Mouse (Mus musculus): ENCODE data around the gene Rac1.
"Not testable (repeated sequence)": the region's sequence is repeated elsewhere in the genome, so short reads cannot be mapped to it uniquely, and the experiment has no call there.

The Rac1 gene

GRCm38 (mm10) chr5:143501140-143501539, 26.7 kb downstream of the Rac1 start:
- in situ Hi-C loops (cut with MboI; ENCODE audit: low pct_unique_long_range_greater_than_20kb in 1 of 2, low sequenced_read_pairs in 2 of 2, unreplicated experiment in 1 of 2) = no loop called here

- in situ Hi-C loops (cut with MboI; ENCODE audit: low pct_unique_long_range_greater_than_20kb in 1 of 2, low sequenced_read_pairs in 2 of 2, unreplicated experiment in 1 of 2) = not testable (repeated sequence)
Observed at GRCm38 (mm10) chr5:143500711-143501110, 27.1 kb downstream of the Rac1 start.

GRCm38 (mm10) chr5:143499686-143500085, 28.1 kb downstream of the Rac1 start:
- in situ Hi-C loops (cut with MboI; ENCODE audit: low pct_unique_long_range_greater_than_20kb in 1 of 2, low sequenced_read_pairs in 2 of 2, unreplicated experiment in 1 of 2) = no loop called here

GRCm38 (mm10) chr5:143499197-143499596, 28.6 kb downstream of the Rac1 start:
- in situ Hi-C loops (cut with MboI; ENCODE audit: low pct_unique_long_range_greater_than_20kb in 1 of 2, low sequenced_read_pairs in 2 of 2, unreplicated experiment in 1 of 2) = no loop called here

GRCm38 (mm10) chr5:143497451-143497850, 30.4 kb downstream of the Rac1 start:
- in situ Hi-C loops (cut with MboI; ENCODE audit: low pct_unique_long_range_greater_than_20kb in 1 of 2, low sequenced_read_pairs in 2 of 2, unreplicated experiment in 1 of 2) = no loop called here

- in situ Hi-C loops (cut with MboI; ENCODE audit: low pct_unique_long_range_greater_than_20kb in 1 of 2, low sequenced_read_pairs in 2 of 2, unreplicated experiment in 1 of 2) = no loop called here
Observed at GRCm38 (mm10) chr5:143495708-143496107, 32.1 kb downstream of the Rac1 start.

GRCm38 (mm10) chr5:143493163-143493562, 34.7 kb downstream of the Rac1 start:
- in situ Hi-C loops (cut with MboI; ENCODE audit: low pct_unique_long_range_greater_than_20kb in 1 of 2, low sequenced_read_pairs in 2 of 2, unreplicated experiment in 1 of 2) = no loop called here

GRCm38 (mm10) chr5:143491736-143492135, 36.1 kb downstream of the Rac1 start:
- in situ Hi-C loops (cut with MboI; ENCODE audit: low pct_unique_long_range_greater_than_20kb in 1 of 2, low sequenced_read_pairs in 2 of 2, unreplicated experiment in 1 of 2) = no loop called here

GRCm38 (mm10) chr5:143489749-143490342, 38.0 kb downstream of the Rac1 start:
- in situ Hi-C loops (cut with MboI; ENCODE audit: low pct_unique_long_range_greater_than_20kb in 1 of 2, low sequenced_read_pairs in 2 of 2, unreplicated experiment in 1 of 2) = no loop called here

GRCm38 (mm10) chr5:143487998-143488397, 39.8 kb downstream of the Rac1 start:
- in situ Hi-C loops (cut with MboI; ENCODE audit: low pct_unique_long_range_greater_than_20kb in 1 of 2, low sequenced_read_pairs in 2 of 2, unreplicated experiment in 1 of 2) = no loop called here

- in situ Hi-C loops (cut with MboI; ENCODE audit: low pct_unique_long_range_greater_than_20kb in 1 of 2, low sequenced_read_pairs in 2 of 2, unreplicated experiment in 1 of 2) = no loop called here
Observed at GRCm38 (mm10) chr5:143487193-143487592, 40.6 kb downstream of the Rac1 start.

GRCm38 (mm10) chr5:143484955-143485354, 42.9 kb downstream of the Rac1 start:
- in situ Hi-C loops (cut with MboI; ENCODE audit: low pct_unique_long_range_greater_than_20kb in 1 of 2, low sequenced_read_pairs in 2 of 2, unreplicated experiment in 1 of 2) = loop anchor here in 1 of 2 experiments (5.0 kb wide), 1 partner anchor 48 kb away; no protein-coding TSS in a partner anchor

GRCm38 (mm10) chr5:143477901-143478300, 49.9 kb downstream of the Rac1 start:
- in situ Hi-C loops (cut with MboI; ENCODE audit: low pct_unique_long_range_greater_than_20kb in 1 of 2, low sequenced_read_pairs in 2 of 2, unreplicated experiment in 1 of 2) = no loop called here

- in situ Hi-C loops (cut with MboI; ENCODE audit: low pct_unique_long_range_greater_than_20kb in 1 of 2, low sequenced_read_pairs in 2 of 2, unreplicated experiment in 1 of 2) = no loop called here
Observed at GRCm38 (mm10) chr5:143476013-143476412, 51.8 kb downstream of the Rac1 start.

GRCm38 (mm10) chr5:143475153-143475844, 52.5 kb downstream of the Rac1 start:
- in situ Hi-C loops (cut with MboI; ENCODE audit: low pct_unique_long_range_greater_than_20kb in 1 of 2, low sequenced_read_pairs in 2 of 2, unreplicated experiment in 1 of 2) = no loop called here

- in situ Hi-C loops (cut with MboI; ENCODE audit: low pct_unique_long_range_greater_than_20kb in 1 of 2, low sequenced_read_pairs in 2 of 2, unreplicated experiment in 1 of 2) = no loop called here
Observed at GRCm38 (mm10) chr5:143471953-143472618, 55.8 kb downstream of the Rac1 start.

- in situ Hi-C loops (cut with MboI; ENCODE audit: low pct_unique_long_range_greater_than_20kb in 1 of 2, low sequenced_read_pairs in 2 of 2, unreplicated experiment in 1 of 2) = no loop called here
Observed at GRCm38 (mm10) chr5:143471165-143471546, 56.7 kb downstream of the Rac1 start.

- in situ Hi-C loops (cut with MboI; ENCODE audit: low pct_unique_long_range_greater_than_20kb in 1 of 2, low sequenced_read_pairs in 2 of 2, unreplicated experiment in 1 of 2) = no loop called here
Observed at GRCm38 (mm10) chr5:143470421-143471164, 57.2 kb downstream of the Rac1 start.

- in situ Hi-C loops (cut with MboI; ENCODE audit: low pct_unique_long_range_greater_than_20kb in 1 of 2, low sequenced_read_pairs in 2 of 2, unreplicated experiment in 1 of 2) = no loop called here
Observed at GRCm38 (mm10) chr5:143469628-143470027, 58.2 kb downstream of the Rac1 start.

All from mouse embryonic stem cell (cell line).